Mouse (Mus musculus): ENCODE measurements around the gene 6720489N17Rik. TPM values are rescaled to one million over a fixed set of nuclear protein-coding genes. Genes with fewer than 3 reads are reported as not detected.
A peak's percentile ranks its signal among the peaks of the same experiment; 100 is the strongest.
"Not testable (repeated sequence)": the region's sequence is repeated elsewhere in the genome, so short reads cannot be mapped to it uniquely, and the experiment has no call there.

Gene 6720489N17Rik
- polyA plus RNA-seq (2016; fragmentation: Nextera tagmentation; extraction: Ambion mirVana) = 8.9 and 14.0 TPM in 2 replicates

DNA sequence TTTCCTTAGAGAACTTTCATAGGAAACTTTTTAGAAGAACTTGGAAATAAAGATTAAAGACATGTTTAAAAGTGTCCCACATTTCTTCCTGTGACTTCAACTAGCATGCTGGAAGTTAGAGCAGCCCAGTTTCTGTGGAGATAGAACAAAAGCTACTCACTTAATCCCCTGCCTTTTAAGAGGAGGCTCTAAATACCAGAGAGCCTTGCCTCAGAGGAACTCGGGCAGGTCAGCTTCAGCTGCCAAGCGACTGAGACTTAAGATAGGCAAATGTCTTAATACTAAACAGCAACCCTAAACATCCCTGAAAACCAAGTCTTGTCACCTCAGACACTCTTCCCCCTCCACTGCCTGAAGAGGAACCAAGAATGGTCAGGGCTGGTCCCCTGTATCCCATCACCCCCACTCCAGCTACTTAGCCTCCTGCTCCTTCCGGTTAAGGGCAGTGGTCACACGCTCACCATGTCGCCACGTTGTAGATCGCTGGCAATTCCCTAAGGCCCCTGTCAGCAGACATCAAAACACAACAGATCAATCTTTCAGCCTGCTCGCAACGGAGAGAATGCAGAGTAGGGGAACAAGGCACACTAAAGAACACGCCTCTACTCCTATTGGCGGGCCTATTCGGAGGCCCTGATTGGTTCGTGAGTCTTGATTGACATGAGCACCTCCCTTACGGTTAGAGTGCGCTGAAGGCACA is at the start of gene 6720489N17Rik:
TSS of gene 6720489N17Rik (minus strand) at position 606 of the 700 bp plus-strand sequence.
- not testable (repeated sequence) for H3K36me3 ChIP-seq; H3K4me1 ChIP-seq (replicated peaks); H3K9me3 ChIP-seq; H3K27me3 ChIP-seq (ENCODE audit: insufficient read depth, poor library complexity, severe bottlenecking)
- H3K4me3 ChIP-seq = peak within 1 kb of the TSS; percentile 55
- peak within 1 kb of the TSS; percentile 80 for H3K27ac ChIP-seq
- WGBS = 1% methylated on average over 15 of the region's 15 CpGs
- peak; percentile 80 for DNase-seq (ENCODE audit: low spot score)

DNA sequence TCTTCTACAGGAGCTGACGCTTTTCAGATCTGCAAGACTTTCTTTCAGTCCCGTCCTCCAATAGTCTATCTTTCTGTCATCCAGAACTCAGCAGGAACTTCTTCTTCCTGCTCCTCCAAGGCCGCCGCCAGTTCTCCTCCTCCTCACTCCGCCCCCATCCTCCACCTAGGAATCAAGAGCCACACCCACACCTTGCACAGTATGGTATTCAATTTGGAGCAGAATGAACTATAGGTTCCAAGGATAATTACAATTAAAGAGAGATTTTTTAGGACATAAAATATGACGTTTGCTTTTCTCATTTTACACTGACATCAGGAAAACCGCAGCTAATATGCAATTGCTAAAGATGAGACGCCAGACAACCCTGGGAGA is 29.4 kb upstream of the 6720489N17Rik start:
- Histone ChIP-seq H3K9me3 (peaks cover 19% of the 10 kb centered on the region), H3K4me3 (peak overlapping the region; percentile 63), H3K27me3 (ENCODE audit: insufficient read depth, poor library complexity, severe bottlenecking) (no peaks in the 10 kb centered on the region), H3K36me3 (no peaks in the 10 kb centered on the region), H3K27ac (0 out of 2 replicates have a peak overlapping the region, but pooled peaks have one; percentile 73), H3K4me1 (replicated peaks) (no peaks in the 10 kb centered on the region)
- DNase-seq (ENCODE audit: low spot score) = no peak
- 24% methylated on average over 8 of the region's 8 CpGs for WGBS

DNA sequence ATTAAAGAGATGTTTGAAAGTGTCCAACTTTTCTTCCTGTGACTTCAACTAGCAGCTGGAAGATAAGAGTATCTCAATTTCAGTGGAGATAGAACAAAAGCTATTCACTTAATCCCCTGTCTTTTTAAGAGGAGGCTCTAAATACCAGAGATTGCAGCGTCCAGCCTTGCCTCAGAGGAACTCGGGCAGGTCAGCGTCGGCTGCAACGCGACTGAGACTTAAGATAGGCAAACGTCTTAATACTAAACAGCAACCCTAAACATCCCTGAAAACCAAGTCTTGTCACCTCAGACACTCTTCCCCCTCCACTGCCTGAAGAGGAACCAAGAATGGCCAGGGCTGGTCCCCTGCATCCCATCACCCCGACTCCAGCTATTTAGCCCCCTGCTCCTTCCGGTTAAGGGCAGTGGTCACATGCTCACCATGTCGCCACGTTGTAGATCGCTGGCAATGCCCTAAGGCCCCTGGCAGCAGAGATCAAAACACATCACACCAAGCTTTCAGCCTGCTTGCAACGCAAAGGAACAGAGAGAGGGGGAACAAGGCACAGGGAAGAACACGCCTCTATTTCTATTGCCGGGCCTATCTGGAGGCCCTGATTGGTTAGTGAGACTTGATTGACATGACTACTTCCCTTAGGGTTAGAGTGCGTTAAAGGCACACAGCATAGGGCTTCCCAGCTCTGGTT is 28.8 kb upstream of the 6720489N17Rik start:
- peaks cover 24% of the 10 kb centered on the region for H3K9me3 ChIP-seq
- H3K4me1 ChIP-seq (replicated peaks); H3K27me3 ChIP-seq (ENCODE audit: insufficient read depth, poor library complexity, severe bottlenecking); H3K36me3 ChIP-seq: not testable (repeated sequence)
- peak; percentile 71 for DNase-seq (ENCODE audit: low spot score)
- peak overlapping the region; percentile 63 for H3K4me3 ChIP-seq
- 3% methylated on average over 16 of the region's 16 CpGs for WGBS
- H3K27ac ChIP-seq = peak overlapping the region; percentile 73; the same call in 1 of the 2 replicates

DNA sequence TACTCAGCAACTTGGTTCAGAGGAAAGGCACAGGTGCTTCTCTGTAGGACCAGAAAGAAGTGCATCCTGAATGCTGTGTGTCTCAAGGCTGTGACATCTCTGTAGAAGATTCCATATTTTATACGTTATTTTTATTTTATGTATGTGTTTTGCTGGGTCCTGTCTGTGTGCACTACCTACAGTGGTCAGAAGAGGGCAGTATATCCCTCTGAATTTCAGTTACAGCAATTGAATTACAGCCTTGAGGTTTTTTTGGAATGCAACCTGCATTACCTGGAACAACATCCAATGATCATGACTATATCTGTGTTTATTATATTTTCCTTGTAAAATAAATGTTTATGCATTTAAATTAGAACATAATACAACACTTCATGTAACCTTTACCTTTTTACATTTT is 3.1 kb upstream of the 6720489N17Rik start:
- not testable (repeated sequence) for H3K9me3 ChIP-seq; H3K4me1 ChIP-seq (replicated peaks); H3K36me3 ChIP-seq; DNase-seq (ENCODE audit: low spot score); H3K27me3 ChIP-seq (ENCODE audit: insufficient read depth, poor library complexity, severe bottlenecking); H3K4me3 ChIP-seq; H3K27ac ChIP-seq
- WGBS = 45% methylated on average over 1 of the region's 1 CpGs

DNA sequence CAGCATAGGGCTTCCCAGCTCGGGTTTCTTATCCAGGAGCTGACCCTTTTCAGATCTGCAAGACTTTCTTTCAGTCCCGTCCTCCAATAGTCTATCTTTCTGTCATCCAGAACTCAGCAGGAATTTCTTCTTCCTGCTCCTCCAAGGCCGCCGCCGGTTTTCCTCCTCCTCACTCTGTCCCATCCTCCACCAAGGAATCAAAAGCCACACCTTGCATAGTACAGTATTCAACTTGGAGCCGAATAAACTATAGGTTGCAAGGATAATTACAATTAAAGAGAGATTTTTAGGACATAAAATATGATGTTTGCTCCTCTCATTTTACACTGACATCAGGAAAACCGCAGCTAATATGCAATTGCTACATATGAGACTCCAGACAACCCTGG is 289 bp upstream of the 6720489N17Rik start:
- not testable (repeated sequence) for H3K4me1 ChIP-seq (replicated peaks); H3K36me3 ChIP-seq; H3K9me3 ChIP-seq; H3K27me3 ChIP-seq (ENCODE audit: insufficient read depth, poor library complexity, severe bottlenecking)
- WGBS = 9% methylated on average over 7 of the region's 7 CpGs
- peak overlapping the region; percentile 55 for H3K4me3 ChIP-seq
- H3K27ac ChIP-seq = peak overlapping the region; percentile 80
- DNase-seq (ENCODE audit: low spot score) = peak; percentile 9

DNA sequence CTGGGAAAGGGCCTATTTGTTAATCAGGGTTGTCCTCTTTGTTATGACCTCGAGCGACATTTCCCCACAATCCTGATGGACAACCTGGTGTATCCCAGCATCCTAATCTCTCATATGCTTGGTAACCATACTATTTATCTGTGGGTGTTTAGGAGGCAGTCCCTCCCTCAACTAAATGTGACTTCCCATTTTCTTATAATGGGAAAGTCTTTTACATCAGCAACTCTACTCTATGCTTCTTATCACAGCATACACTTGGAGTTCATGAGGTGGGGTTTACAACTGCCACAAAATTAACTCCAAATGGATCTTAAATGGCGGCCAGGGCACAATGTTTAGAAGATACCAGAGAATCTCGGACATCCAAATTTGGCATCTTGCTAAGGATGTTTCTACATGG is 6.5 kb downstream of the 6720489N17Rik start:
- H3K9me3 ChIP-seq = peaks cover 25% of the 10 kb centered on the region; the same call in 1 of the 2 replicates
- not testable (repeated sequence) for H3K4me1 ChIP-seq (replicated peaks); H3K27ac ChIP-seq; H3K27me3 ChIP-seq (ENCODE audit: insufficient read depth, poor library complexity, severe bottlenecking); DNase-seq (ENCODE audit: low spot score); H3K4me3 ChIP-seq; H3K36me3 ChIP-seq
- 91% methylated on average over 4 of the region's 4 CpGs for WGBS

DNA sequence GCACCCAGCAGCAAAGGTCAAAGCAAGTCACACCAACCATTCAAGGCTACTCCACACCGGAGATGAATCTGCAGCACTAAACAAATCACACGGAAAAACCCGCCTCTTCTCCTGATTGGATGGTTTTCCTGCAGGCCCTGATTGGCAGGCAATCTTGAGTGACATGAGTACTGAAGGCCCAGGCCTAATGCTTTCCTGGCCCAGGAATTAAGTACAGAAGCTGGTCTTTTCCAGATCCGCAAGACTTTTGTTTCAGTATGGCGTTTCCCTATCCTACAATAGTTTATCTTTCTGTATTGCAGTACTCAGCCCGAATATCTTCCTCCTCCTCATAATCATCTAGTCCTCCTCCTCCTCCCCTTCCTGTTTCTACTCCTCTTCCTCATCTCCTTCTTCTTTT is 52.9 kb downstream of the 6720489N17Rik start, which contains the start of gene Zfp934:
TSS of gene Zfp934 (minus strand) at position 101 of the 400 bp plus-strand sequence.
- not testable (repeated sequence) for H3K4me1 ChIP-seq (replicated peaks); DNase-seq (ENCODE audit: low spot score); H3K4me3 ChIP-seq; H3K36me3 ChIP-seq; H3K27me3 ChIP-seq (ENCODE audit: insufficient read depth, poor library complexity, severe bottlenecking); H3K27ac ChIP-seq; H3K9me3 ChIP-seq
- WGBS = 90% methylated on average over 4 of the region's 6 CpGs

DNA sequence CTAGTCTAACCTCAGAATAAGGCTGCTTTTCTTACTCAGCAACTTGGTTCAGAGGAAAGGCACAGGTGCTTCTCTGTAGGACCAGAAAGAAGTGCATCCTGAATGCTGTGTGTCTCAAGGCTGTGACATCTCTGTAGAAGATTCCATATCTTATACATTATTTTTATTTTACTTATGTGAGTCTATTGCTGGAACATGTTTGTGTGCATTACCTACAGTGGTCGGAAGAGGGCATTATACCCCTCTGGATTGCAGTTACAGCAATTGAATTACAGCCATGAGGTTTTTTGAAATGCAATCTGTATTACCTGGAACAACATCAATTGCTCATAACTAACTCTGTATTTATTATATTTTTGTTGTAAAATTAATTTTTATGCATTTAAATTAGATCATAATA is 62.3 kb downstream of the 6720489N17Rik start:
- DNase-seq (ENCODE audit: low spot score); H3K36me3 ChIP-seq; H3K9me3 ChIP-seq; H3K27ac ChIP-seq; H3K27me3 ChIP-seq (ENCODE audit: insufficient read depth, poor library complexity, severe bottlenecking); H3K4me3 ChIP-seq; H3K4me1 ChIP-seq (replicated peaks): not testable (repeated sequence)
- 24% methylated on average over 1 of the region's 1 CpGs for whole genome bisulfite sequencing

DNA sequence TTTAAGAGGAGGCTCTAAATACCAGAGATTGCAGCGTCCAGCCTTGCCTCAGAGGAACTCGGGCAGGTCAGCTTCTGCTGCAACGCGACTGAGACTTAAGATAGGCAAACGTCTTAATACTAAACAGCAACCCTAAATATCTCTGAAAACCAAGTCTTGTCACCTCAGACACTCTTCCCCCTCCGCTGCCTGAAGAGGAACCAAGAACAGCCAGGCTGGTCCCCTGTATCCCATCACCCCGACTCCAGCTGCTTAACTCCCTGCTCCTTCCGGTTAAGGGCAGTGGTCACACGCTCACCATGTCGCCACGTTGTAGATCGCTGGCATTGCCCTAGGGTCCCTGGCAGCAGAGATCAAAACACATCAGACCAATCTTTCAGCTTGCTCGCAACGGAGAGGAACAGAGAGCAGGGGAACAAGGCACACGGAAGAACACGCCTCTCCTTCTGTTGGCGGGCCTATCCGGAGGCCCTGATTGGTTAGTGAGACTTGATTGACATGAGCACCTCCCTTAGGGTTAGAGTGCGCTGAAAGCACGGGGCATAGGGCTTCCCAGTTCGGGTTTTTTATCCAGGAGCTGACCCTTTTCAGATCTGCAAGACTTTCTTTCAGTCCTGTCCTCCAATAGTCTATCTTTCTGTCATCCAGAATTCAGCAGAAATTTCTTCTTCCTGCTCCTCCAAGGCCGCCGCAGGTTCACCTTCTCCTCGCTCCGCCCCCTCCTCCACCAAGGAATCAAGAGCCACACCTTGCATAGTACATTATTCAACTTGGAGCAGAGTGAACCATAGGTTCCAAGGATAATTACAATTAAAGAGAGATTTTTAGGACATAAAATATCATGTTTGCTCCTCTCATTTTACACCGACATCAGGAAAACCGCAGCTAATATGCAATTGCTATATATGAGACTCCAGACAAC is 65.5 kb downstream of the 6720489N17Rik start, which contains the start of gene Zfp935:
TSS of gene Zfp935 (minus strand) at position 323 of the 922 bp plus-strand sequence.
- WGBS = 6% methylated on average over 27 of the region's 27 CpGs
- Histone ChIP-seq H3K4me3 (peak within 1 kb of the TSS; percentile 54), H3K27ac (peak within 1 kb of the TSS; percentile 77), H3K9me3 (peaks cover 24% of the 10 kb centered on the region), H3K36me3 (peaks cover 22% of the 10 kb centered on the region)
- not testable (repeated sequence) for H3K27me3 ChIP-seq (ENCODE audit: insufficient read depth, poor library complexity, severe bottlenecking); H3K4me1 ChIP-seq (replicated peaks)
- peak; percentile 21 for DNase-seq (ENCODE audit: low spot score)

Other genes with a start within 250 kb of the 6720489N17Rik start
- 2.3 and 4.4 TPM in 2 replicates for gene Gm3604, start 241.0 kb downstream of the 6720489N17Rik start, polyA plus RNA-seq (2016; fragmentation: Nextera tagmentation; extraction: Ambion mirVana)
- 11.1 and 12.5 TPM in 2 replicates for gene Gm49359, start 157.3 kb downstream of the 6720489N17Rik start, polyA plus RNA-seq (2016; fragmentation: Nextera tagmentation; extraction: Ambion mirVana)
- not detected in 2 replicates for gene Zfp935, start 65.7 kb downstream of the 6720489N17Rik start, polyA plus RNA-seq (2016; fragmentation: Nextera tagmentation; extraction: Ambion mirVana)
- 15.8 and 24.2 TPM in 2 replicates for gene Zfp934, start 53.0 kb downstream of the 6720489N17Rik start, polyA plus RNA-seq (2016; fragmentation: Nextera tagmentation; extraction: Ambion mirVana)
- gene Platr25, start 136.5 kb upstream of the 6720489N17Rik start, polyA plus RNA-seq (2016; fragmentation: Nextera tagmentation; extraction: Ambion mirVana) = 19.7 and 25.9 TPM in 2 replicates
- gene Gm5141, start 161.6 kb upstream of the 6720489N17Rik start, polyA plus RNA-seq (2016; fragmentation: Nextera tagmentation; extraction: Ambion mirVana) = 6.6 and 10.6 TPM in 2 replicates
- 0.20 TPM in 1 of 2 replicates, not detected in the other for gene Fbp2, start 234.2 kb upstream of the 6720489N17Rik start, polyA plus RNA-seq (2016; fragmentation: Nextera tagmentation; extraction: Ambion mirVana)

All from hindbrain, embryonic 10.5 days (tissue).